Mouse (Mus musculus): ENCODE measurements around the gene Ap2a2.

The Ap2a2 gene

GRCm38 (mm10) chr7:141561682-141562391, at the start of gene Ap2a2:
Gene Ap2a2 (plus strand): TSS chr7:141562173.
- ChIA-PET POLR2A (interaction anchor here (0.6 to 2.0 kb wide), 39 partner anchors 9 to 438 kb away, joined by 3 to 25 read pairs (median 4); partner anchors contain the start of genes Chid1 (in 3 of the 4), Cracr2b (in 1 of the 4), Polr2l (in 1 of the 4) and Rassf7 (in 1 of the 4)), CTCF (interaction anchor here in 3 of 4 experiments (0.5 to 1.3 kb wide), 6 partner anchors 8 to 594 kb away, joined by 3 to 6 read pairs (median 4); partner anchors contain the start of gene Chid1 (in 1 of the 3))

GRCm38 (mm10) chr7:141517638-141518037, 44.3 kb upstream of the Ap2a2 start:
- POLR2A ChIA-PET = interaction anchor here in 1 of 4 experiments (1.1 to 1.5 kb wide), 3 partner anchors 22 to 79 kb away, joined by 3 to 4 read pairs (median 4); partner anchors contain the start of genes Chid1, Polr2l and Tspan4
- CTCF ChIA-PET = no interaction called here

- ChIA-PET POLR2A (no interaction called here), CTCF (interaction anchor here in 1 of 4 experiments (0.6 kb wide), 1 partner anchor 116 kb away, joined by 3 read pairs; no protein-coding TSS in a partner anchor)
These were observed 43.7 kb upstream of the Ap2a2 start for GRCm38 (mm10) chr7:141518296-141518695.

- ChIA-PET CTCF (interaction anchor here in 1 of 4 experiments (2.8 kb wide), 1 partner anchor 38 kb away, joined by 13 read pairs; no protein-coding TSS in a partner anchor), POLR2A (interaction anchor here in 1 of 4 experiments (0.8 kb wide), 1 partner anchor 44 kb away, joined by 4 read pairs; the partner anchor contains the start of genes Polr2l and Tspan4)
These were observed 43.0 kb upstream of the Ap2a2 start for GRCm38 (mm10) chr7:141518926-141519325.

- ChIA-PET POLR2A (interaction anchor here in 1 of 4 experiments (0.9 to 1.6 kb wide), 2 partner anchors 8 to 20 kb away, joined by 3 to 5 read pairs; partner anchors contain the start of gene Chid1), CTCF (interaction anchor here in 1 of 4 experiments (2.8 kb wide), 1 partner anchor 39 kb away, joined by 13 read pairs; no protein-coding TSS in a partner anchor)
These were observed 42.2 kb upstream of the Ap2a2 start for GRCm38 (mm10) chr7:141519795-141520194.

- ChIA-PET CTCF (interaction anchor here in 3 of 4 experiments (0.8 to 5.7 kb wide), 8 partner anchors 12 to 614 kb away, joined by 3 to 49 read pairs (median 4); partner anchors contain the start of gene Taldo1 (in 1 of the 3)), POLR2A (interaction anchor here in 2 of 4 experiments (0.5 to 1.8 kb wide), 7 partner anchors 9 to 615 kb away, joined by 3 to 5 read pairs (median 4); no protein-coding TSS in a partner anchor)
These were observed 39.0 kb upstream of the Ap2a2 start for GRCm38 (mm10) chr7:141523007-141523406.

- POLR2A ChIA-PET = interaction anchor here in 2 of 4 experiments (0.9 to 1.6 kb wide), 3 partner anchors 37 to 48 kb away, joined by 3 to 5 read pairs (median 3); no protein-coding TSS in a partner anchor
- CTCF ChIA-PET = interaction anchor here in 3 of 4 experiments (1.2 to 5.7 kb wide), 7 partner anchors 33 to 115 kb away, joined by 4 to 49 read pairs (median 7); no protein-coding TSS in a partner anchor
These were observed 37.7 kb upstream of the Ap2a2 start for GRCm38 (mm10) chr7:141524271-141524670.

GRCm38 (mm10) chr7:141524760-141525579, 37.0 kb upstream of the Ap2a2 start:
- POLR2A ChIA-PET = interaction anchor here in 2 of 4 experiments (0.9 to 1.6 kb wide), 3 partner anchors 38 to 48 kb away, joined by 3 to 5 read pairs (median 3); no protein-coding TSS in a partner anchor

GRCm38 (mm10) chr7:141525580-141525925, 36.4 kb upstream of the Ap2a2 start:
- ChIA-PET POLR2A (interaction anchor here in 1 of 4 experiments (0.9 to 1.6 kb wide), 2 partner anchors 44 kb away, joined by 3 to 5 read pairs; no protein-coding TSS in a partner anchor), CTCF (interaction anchor here (0.6 to 5.7 kb wide), 18 partner anchors 9 to 145 kb away, joined by 3 to 49 read pairs (median 4); partner anchors contain the start of genes Cracr2b (in 2 of the 4) and Chid1 (in 1 of the 4))

More at GRCm38 (mm10) chr7:141524760-141525579, 37.0 kb upstream of the Ap2a2 start:
- CTCF ChIA-PET = interaction anchor here (0.6 to 5.7 kb wide), 18 partner anchors 10 to 145 kb away, joined by 3 to 49 read pairs (median 4); partner anchors contain the start of genes Cracr2b (in 2 of the 4) and Chid1 (in 1 of the 4)

- POLR2A ChIA-PET = interaction anchor here in 2 of 4 experiments (1.0 to 1.5 kb wide), 4 partner anchors 19 to 67 kb away, joined by 4 to 6 read pairs (median 4); no protein-coding TSS in a partner anchor
- CTCF ChIA-PET = interaction anchor here in 3 of 4 experiments (0.6 to 1.2 kb wide), 6 partner anchors 10 to 527 kb away, joined by 3 to 4 read pairs (median 3); no protein-coding TSS in a partner anchor
These were observed 26.4 kb upstream of the Ap2a2 start for GRCm38 (mm10) chr7:141535570-141535969.

GRCm38 (mm10) chr7:141538852-141539555, 23.0 kb upstream of the Ap2a2 start:
- ChIA-PET CTCF (interaction anchor here in 3 of 4 experiments (0.8 to 2.4 kb wide), 11 partner anchors 8 to 559 kb away, joined by 3 to 17 read pairs (median 5); partner anchors contain the start of gene Ap2a2 (in 1 of the 3)), POLR2A (interaction anchor here in 3 of 4 experiments (0.6 to 3.5 kb wide), 62 partner anchors 9 to 717 kb away, joined by 3 to 25 read pairs (median 4); partner anchors contain the start of genes Ap2a2 (in 3 of the 3), Rplp2 (in 3 of the 3), Polr2l (in 2 of the 3) and Taldo1 (in 2 of the 3))

GRCm38 (mm10) chr7:141539556-141540311, 22.2 kb upstream of the Ap2a2 start, which contains the start of gene Chid1:
Gene Chid1 (minus strand): TSS chr7:141539857.
- POLR2A ChIA-PET = interaction anchor here in 3 of 4 experiments (0.6 to 3.5 kb wide), 73 partner anchors 8 to 1071 kb away, joined by 3 to 25 read pairs (median 4); partner anchors contain the start of genes Ap2a2 (in 3 of the 3), Rplp2 (in 3 of the 3), Taldo1 (in 2 of the 3) and Dusp8 (in 1 of the 3)
- CTCF ChIA-PET = interaction anchor here (0.6 to 2.4 kb wide), 15 partner anchors 9 to 558 kb away, joined by 3 to 19 read pairs (median 4); partner anchors contain the start of gene Ap2a2 (in 1 of the 4)

GRCm38 (mm10) chr7:141540312-141541081, 21.5 kb upstream of the Ap2a2 start:
- POLR2A ChIA-PET = interaction anchor here in 3 of 4 experiments (0.5 to 3.5 kb wide), 71 partner anchors 7 to 1071 kb away, joined by 3 to 25 read pairs (median 4); partner anchors contain the start of genes Ap2a2 (in 3 of the 3), Rplp2 (in 3 of the 3), Dusp8 (in 1 of the 3) and Hras (in 1 of the 3)

GRCm38 (mm10) chr7:141541681-141542080, 20.3 kb upstream of the Ap2a2 start:
- POLR2A ChIA-PET = interaction anchor here in 3 of 4 experiments (1.0 to 2.5 kb wide), 8 partner anchors 18 to 361 kb away, joined by 3 to 11 read pairs (median 8); partner anchors contain the start of genes Ap2a2 (in 1 of the 3) and Rplp2 (in 1 of the 3)
- CTCF ChIA-PET = no interaction called here

More at GRCm38 (mm10) chr7:141540312-141541081, 21.5 kb upstream of the Ap2a2 start:
- CTCF ChIA-PET = interaction anchor here (0.5 to 2.4 kb wide), 15 partner anchors 10 to 557 kb away, joined by 3 to 19 read pairs (median 4); partner anchors contain the start of gene Ap2a2 (in 1 of the 4)

Measured in embryonic stem cell, embryonic (primary cell).